Mouse (Mus musculus): ENCODE data around the gene Ints11.

DNA sequence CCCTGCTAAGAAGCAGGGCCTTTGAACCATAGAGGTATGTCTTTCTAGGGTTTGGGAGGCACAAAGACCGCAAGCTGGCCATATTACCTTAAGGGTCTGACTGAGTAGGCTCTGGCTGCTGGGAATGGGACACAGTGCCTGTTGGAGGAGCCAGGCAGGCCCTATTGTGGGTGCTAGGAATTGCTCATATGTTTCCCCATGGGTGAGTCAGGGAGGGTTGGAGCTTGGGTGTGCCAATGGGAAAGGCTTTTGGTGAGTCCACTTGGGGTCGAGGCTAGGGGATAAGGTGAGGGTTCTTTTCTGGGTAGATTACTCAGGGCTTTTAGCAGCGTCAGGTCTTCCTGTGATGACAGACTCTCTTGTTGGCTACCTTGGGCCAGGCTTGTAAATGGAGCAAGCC lies 18.0 kb upstream of the Ints11 start:
- TF ChIP-seq GATA1 (IDR thresholded peaks at IDR 0.05; ENCODE audit: borderline replicate concordance, low read length): no peak
- TF ChIP-seq FLI1 (IDR thresholded peaks at IDR 0.05; ENCODE audit: low read length): no peak
